Mouse (Mus musculus) inflammation-experienced regulatory T-cells, adult 6 months (primary cell): ENCODE results near the gene A930033H14Rik. TPM values are rescaled to one million over a fixed set of nuclear protein-coding genes. Genes with fewer than 3 reads are reported as not detected.

Experiments used
- ATAC-seq: one replicate; pipeline ENCODE4 v1.8.0; 2017
- polyA plus RNA-seq, 3 experiments: library from polyadenylated mRNA; unstranded; fragments of 100-300 nt; shearing (Covaris generic); gene quantifications; one replicate each; pipeline ENCODE4 v1.2.1; 2017

Gene A930033H14Rik
- polyA plus RNA-seq, 3 experiments from 2014 or later, result not detected

GRCm38 (mm10) chr10:69225951-69226350 lies 13.1 kb upstream of the A930033H14Rik start:
- no peak for ATAC-seq

- ATAC-seq, result no peak
These were observed 12.6 kb upstream of the A930033H14Rik start for GRCm38 (mm10) chr10:69225471-69225870.

GRCm38 (mm10) chr10:69224276-69224675 lies 11.4 kb upstream of the A930033H14Rik start:
- no peak for ATAC-seq

- no peak for ATAC-seq
These were observed 10.3 kb upstream of the A930033H14Rik start for GRCm38 (mm10) chr10:69223232-69223631.

GRCm38 (mm10) chr10:69221955-69222354 lies 9.1 kb upstream of the A930033H14Rik start:
- no peak for ATAC-seq

- no peak for ATAC-seq
These were observed 8.2 kb upstream of the A930033H14Rik start for GRCm38 (mm10) chr10:69221148-69221547.

GRCm38 (mm10) chr10:69220296-69220695 lies 7.4 kb upstream of the A930033H14Rik start:
- no peak for ATAC-seq

- ATAC-seq, result no peak
These were observed 6.4 kb upstream of the A930033H14Rik start for GRCm38 (mm10) chr10:69219289-69219626.

- ATAC-seq, result no peak
These were observed 5.8 kb upstream of the A930033H14Rik start for GRCm38 (mm10) chr10:69218458-69219288.

- no peak for ATAC-seq
These were observed 4.3 kb upstream of the A930033H14Rik start for GRCm38 (mm10) chr10:69217127-69217690.

- ATAC-seq, result no peak
These were observed 1.1 kb upstream of the A930033H14Rik start for GRCm38 (mm10) chr10:69213986-69214385.

- no peak for ATAC-seq
These were observed 566 bp upstream of the A930033H14Rik start for GRCm38 (mm10) chr10:69213451-69213877.

- no peak for ATAC-seq
These were observed 922 bp downstream of the A930033H14Rik start for GRCm38 (mm10) chr10:69211976-69212375.

GRCm38 (mm10) chr10:69211560-69211959 lies 1.3 kb downstream of the A930033H14Rik start:
- no peak for ATAC-seq

GRCm38 (mm10) chr10:69210659-69211058 lies 2.2 kb downstream of the A930033H14Rik start:
- ATAC-seq, result no peak

- no peak for ATAC-seq
These were observed 2.9 kb downstream of the A930033H14Rik start for GRCm38 (mm10) chr10:69210006-69210405.

GRCm38 (mm10) chr10:69208705-69209104 lies 4.2 kb downstream of the A930033H14Rik start:
- no peak for ATAC-seq

GRCm38 (mm10) chr10:69207981-69208630 lies 4.8 kb downstream of the A930033H14Rik start:
- no peak for ATAC-seq

GRCm38 (mm10) chr10:69207481-69207880 lies 5.4 kb downstream of the A930033H14Rik start:
- no peak for ATAC-seq

- ATAC-seq, result no peak
These were observed 6.8 kb downstream of the A930033H14Rik start for GRCm38 (mm10) chr10:69206081-69206480.

- no peak for ATAC-seq
These were observed 8.1 kb downstream of the A930033H14Rik start for GRCm38 (mm10) chr10:69204677-69205400.

- ATAC-seq, result no peak
These were observed 19.2 kb downstream of the A930033H14Rik start for GRCm38 (mm10) chr10:69193721-69194120.

- no peak for ATAC-seq
These were observed 20.6 kb downstream of the A930033H14Rik start for GRCm38 (mm10) chr10:69192266-69192665.
